Mouse (Mus musculus) layer of hippocampus, postnatal 36 days (tissue): ENCODE results near the gene Rad9a. TPM values are rescaled to one million over a fixed set of nuclear protein-coding genes. Genes with fewer than 3 reads are reported as not detected.

Experiments used
- DNase-seq, 2 experiments: peaks; one replicate each; pipeline ENCODE4 v3.0.0; 2022
- microRNA-seq, 2 experiments: library from miRNA; unstranded; fragments of <30 nt; microRNA quantifications; one replicate each; pipeline ENCODE4 v1.2.0; 2021
- total RNA-seq, 2 experiments: library from RNA; stranded (reverse); gene quantifications; 2 replicates each; pipeline ENCODE4 v1.2.3; 2021

Gene Rad9a
- total RNA-seq, 2 experiments from 2014 or later = 5.5 to 7.1 TPM

DNA sequence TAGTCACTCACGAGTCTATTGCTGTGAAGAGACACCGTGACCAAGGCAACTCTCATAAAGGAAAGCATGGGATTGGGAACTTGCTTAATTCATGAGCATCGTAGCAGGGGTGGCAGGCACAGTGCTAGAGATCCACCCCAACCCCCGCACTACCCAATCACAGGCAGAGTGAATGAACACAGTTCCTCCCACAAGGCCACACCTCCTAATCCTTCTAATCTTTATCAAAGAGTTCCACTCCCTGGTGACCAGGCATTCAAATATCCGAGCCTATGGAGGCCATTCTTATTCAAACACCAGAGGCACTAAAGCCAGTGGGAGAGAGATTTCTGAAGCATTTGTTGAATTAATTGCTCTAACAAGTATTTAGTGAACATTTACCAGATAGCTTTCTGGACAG lies 55.5 kb downstream of the Rad9a start:
- DNase-seq = no peak

Small RNA genes within 50 kb of the gene (microRNA-seq; reads per million reads assigned to microRNA genes)
- 0 reads per million in 2 experiments for gene Gm26115

Other genes with a start within 250 kb of the Rad9a start
- gene Aldh3b3, start 243.0 kb downstream of the Rad9a start, total RNA-seq = not detected
- gene Aldh3b2, start 229.3 kb downstream of the Rad9a start, total RNA-seq = under 1 TPM; 0.72 to 0.86 TPM
- gene Acy3, start 215.1 kb downstream of the Rad9a start, total RNA-seq = 1 to 10 TPM; 1.4 TPM
- not detected for gene Tbx10, start 208.9 kb downstream of the Rad9a start, total RNA-seq
- gene Nudt8, start 201.1 kb downstream of the Rad9a start, total RNA-seq = 10 to 100 TPM in 1 of 2 experiments, 1 to 10 TPM in 1; 8.2 to 11.1 TPM
- gene Gm49405, start 201.0 kb downstream of the Rad9a start, total RNA-seq = 1 to 10 TPM; 1.4 to 2.1 TPM
- 1 to 10 TPM; 4.2 to 4.4 TPM for gene Doc2g, start 198.3 kb downstream of the Rad9a start, total RNA-seq
- gene Ndufv1, start 188.9 kb downstream of the Rad9a start, total RNA-seq = 100 to 1,000 TPM; 238 to 250 TPM
- gene Gstp1, start 163.7 kb downstream of the Rad9a start, total RNA-seq = 100 to 1,000 TPM; 377 to 393 TPM
- gene Gstp2, start 155.6 kb downstream of the Rad9a start, total RNA-seq = 10 to 100 TPM; 36.3 to 43.5 TPM
- not detected for gene Gstp3, start 142.1 kb downstream of the Rad9a start, total RNA-seq
- not detected for gene Cabp2, start 120.1 kb downstream of the Rad9a start, total RNA-seq
- 10 to 100 TPM; 29.7 to 46.0 TPM for gene Cdk2ap2, start 104.5 kb downstream of the Rad9a start, total RNA-seq
- 100 to 1,000 TPM; 169 to 174 TPM for gene Pitpnm1, start 101.7 kb downstream of the Rad9a start, total RNA-seq
- gene Aip, start 75.8 kb downstream of the Rad9a start, total RNA-seq = 100 to 1,000 TPM; 108 to 128 TPM
- gene Gpr152, start 61.9 kb downstream of the Rad9a start, total RNA-seq = under 1 TPM; 0.10 TPM
- gene Cabp4, start 57.6 kb downstream of the Rad9a start, total RNA-seq = under 1 TPM; 0.17 to 0.28 TPM
- gene Coro1b, start 53.0 kb downstream of the Rad9a start, total RNA-seq = 10 to 100 TPM; 83.8 to 90.0 TPM
- gene Ptprcap, start 48.1 kb downstream of the Rad9a start, total RNA-seq = 1 to 10 TPM; 1.6 to 3.8 TPM
- gene Rps6kb2, start 38.3 kb downstream of the Rad9a start, total RNA-seq = 10 to 100 TPM; 34.5 to 45.1 TPM
- 1 to 10 TPM; 7.1 to 9.9 TPM for gene Carns1, start 26.2 kb downstream of the Rad9a start, total RNA-seq
- 1 to 10 TPM in 1 of 2 experiments, under 1 TPM in 1; 0.56 to 1.3 TPM for gene Tbc1d10c, start 10.4 kb downstream of the Rad9a start, total RNA-seq
- gene Ppp1ca, start 9.6 kb downstream of the Rad9a start, total RNA-seq = 100 to 1,000 TPM; 255 to 265 TPM
- under 1 TPM; 0.32 to 0.83 TPM for gene Clcf1, start 12.6 kb upstream of the Rad9a start, total RNA-seq
- not detected for gene AC109138.7, start 12.7 kb upstream of the Rad9a start, total RNA-seq
- 10 to 100 TPM; 12.4 to 16.6 TPM for gene Pold4, start 30.2 kb upstream of the Rad9a start, total RNA-seq
- gene Ssh3, start 67.5 kb upstream of the Rad9a start, total RNA-seq = 10 to 100 TPM; 53.4 to 59.5 TPM
- gene Ankrd13d, start 81.5 kb upstream of the Rad9a start, total RNA-seq = 10 to 100 TPM; 65.2 to 66.9 TPM
- 100 to 1,000 TPM; 195 to 208 TPM for gene Grk2, start 104.6 kb upstream of the Rad9a start, total RNA-seq
- 10 to 100 TPM; 82.4 to 85.3 TPM for gene Kdm2a, start 196.6 kb upstream of the Rad9a start, total RNA-seq
- gene Rhod, start 237.8 kb upstream of the Rad9a start, total RNA-seq = 1 to 10 TPM in 1 of 2 experiments, under 1 TPM in 1; 0.35 to 1.3 TPM